Mouse (Mus musculus) spleen, adult 2 months (tissue): ENCODE measurements around the gene Ror2. TPM values are rescaled to one million over a fixed set of nuclear protein-coding genes. Genes with fewer than 3 reads are reported as not detected.

Experiments used
- DNase-seq, 2 experiments: peaks; one replicate each; pipeline versions ENCODE4 v3.0.0 to v3.0.0-alpha.2; 2012 to 2021; ENCODE audit warnings: low spot score in 2 of 2, low read depth in 1 of 2
- H3K27ac ChIP-seq: fragments of 200-500 bp; 2 replicates; pipeline ENCODE4 v1.5.1; 2012; ENCODE audit warnings: low read length, inconsistent platforms; ENCODE audit not compliant: insufficient read depth
- H3K27me3 ChIP-seq: fragments of 200-500 bp; 2 replicates; pipeline ENCODE4 v1.6.1; 2012; ENCODE audit warnings: mild to moderate bottlenecking, moderate library complexity, low read length, inconsistent platforms; ENCODE audit not compliant: control insufficient read depth, insufficient read depth
- H3K36me3 ChIP-seq: fragments of 200-500 bp; 2 replicates; pipeline ENCODE4 v1.6.1; 2012; ENCODE audit warnings: mild to moderate bottlenecking, low read length, inconsistent platforms; ENCODE audit not compliant: control insufficient read depth, insufficient read depth
- H3K4me1 ChIP-seq: fragments of 200-500 bp; 2 replicates; pipeline ENCODE4 v1.6.1; 2011; ENCODE audit warnings: inconsistent platforms; ENCODE audit not compliant: control insufficient read depth, insufficient read depth, insufficient read length
- H3K4me3 ChIP-seq: fragments of 200-500 bp; 2 replicates; pipeline ENCODE4 v1.5.1; 2011; ENCODE audit warnings: mild to moderate bottlenecking, inconsistent platforms; ENCODE audit not compliant: insufficient read depth, insufficient read length; ENCODE audit errors: extremely low read depth
- CTCF ChIP-seq: fragments of 200-500 bp; IDR thresholded peaks from 2 replicates; pipeline ENCODE4 v1.5.1; 2011; ENCODE audit warnings: mild to moderate bottlenecking, inconsistent platforms; ENCODE audit not compliant: insufficient read depth, insufficient read length, insufficient replicate concordance; ENCODE audit errors: extremely low read depth
- POLR2A ChIP-seq: fragments of 200-500 bp; IDR thresholded peaks from 2 replicates; pipeline ENCODE4 v1.6.1; 2011; ENCODE audit warnings: low read depth, low read length, inconsistent platforms
- WGBS: fragments of 180-500 bp; shearing (Covaris S2); methylation state at CpG from one replicate; pipeline ENCODE4 v1.1.7; 2018; 5-methylcytosine and 5-hydroxymethylcytosine counted together
- polyA plus RNA-seq: library from polyadenylated mRNA; depleted of rRNA; stranded (reverse); fragments of >200 nt; gene quantifications from 2 replicates; pipeline ENCODE4 v1.2.3, GENCODE M21; 2012; rRNA removed

Ror2 gene
- polyA plus RNA-seq, 1 experiment, result 2.3 TPM

- Histone ChIP-seq H3K4me1 (no peaks in the 10 kb centered on the region), H3K36me3 (no peaks in the 10 kb centered on the region), H3K4me3 (no peak overlapping the region), H3K27ac (no peak overlapping the region), H3K27me3 (no peaks in the 10 kb centered on the region)
- TF ChIP-seq CTCF (no peak), POLR2A (no peak)
- no peak for DNase-seq
- 91% methylated on average over 15 of the region's 15 CpGs for WGBS
Measured at GRCm38 (mm10) chr13:53077732-53078345, 208.1 kb downstream of the Ror2 start.

DNA sequence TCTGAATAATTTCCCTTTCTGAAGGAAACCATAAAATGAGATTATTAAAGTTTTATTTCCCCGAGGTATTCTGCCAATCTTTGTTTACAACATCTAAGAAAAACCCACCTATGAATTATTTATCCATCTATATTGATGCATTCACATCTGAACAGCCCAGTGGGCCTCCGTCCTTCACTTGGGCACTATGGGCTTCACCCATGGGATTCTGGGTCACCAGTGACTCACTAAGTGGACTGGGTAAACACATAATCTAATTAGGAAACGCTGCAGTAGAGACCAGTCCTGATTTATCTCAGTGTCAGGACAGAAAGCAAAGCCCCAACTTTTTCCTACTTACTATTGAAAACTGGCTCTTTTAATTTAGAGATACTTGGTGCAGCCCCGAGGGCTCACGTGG, 210.9 kb downstream of the Ror2 start:
- TF ChIP-seq CTCF, result no peak
- no peaks in the 10 kb centered on the region for H3K4me1 ChIP-seq
- H3K27me3 ChIP-seq, result no peaks in the 10 kb centered on the region
- no peak for DNase-seq
- no peaks in the 10 kb centered on the region for H3K36me3 ChIP-seq
- 83% methylated on average over 5 of the region's 5 CpGs for WGBS
- H3K27ac ChIP-seq, result no peak overlapping the region
- no peak overlapping the region for H3K4me3 ChIP-seq

DNA sequence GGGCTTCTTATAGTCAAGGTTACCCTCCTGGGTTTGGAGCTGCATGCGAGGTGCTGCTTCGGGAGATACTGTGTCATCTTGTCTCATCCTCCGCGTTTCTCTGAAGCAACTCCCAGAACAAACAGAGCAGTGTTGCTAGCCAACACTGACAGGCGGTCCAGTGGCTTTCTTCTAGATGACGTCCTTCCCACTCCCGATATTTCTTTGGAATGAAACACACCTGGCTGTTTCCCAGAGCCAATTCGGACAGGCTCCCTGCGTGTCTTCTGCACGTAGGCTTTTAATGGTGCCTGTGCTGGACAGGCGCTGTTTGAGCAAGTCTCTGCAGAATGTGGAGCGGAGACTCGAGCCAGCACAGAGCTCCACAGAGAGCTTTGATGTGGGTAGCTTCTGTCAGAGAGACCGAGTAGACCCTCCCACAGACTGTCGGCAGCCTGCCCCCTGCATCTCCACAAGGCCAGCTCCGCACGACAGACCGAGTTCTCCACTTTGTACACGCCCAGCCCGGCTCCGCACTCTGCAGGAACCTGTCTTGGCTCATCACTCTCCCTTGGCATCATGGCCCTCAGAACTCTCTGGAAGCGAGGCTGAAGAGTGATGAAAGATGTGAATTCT, 216.7 kb downstream of the Ror2 start:
- Histone ChIP-seq H3K27ac (no peak overlapping the region), H3K27me3 (no peaks in the 10 kb centered on the region), H3K4me1 (peaks cover 4% of the 10 kb centered on the region; the same call in 1 of the 2 replicates), H3K4me3 (no peak overlapping the region), H3K36me3 (no peaks in the 10 kb centered on the region)
- 87% methylated on average over 22 of the region's 22 CpGs for WGBS
- no peak for DNase-seq
- TF ChIP-seq CTCF (no peak), POLR2A (no peak)

GRCm38 (mm10) chr13:53068461-53068860, 217.5 kb downstream of the Ror2 start:
- no peak overlapping the region for H3K27ac ChIP-seq
- DNase-seq, result no peak

DNA sequence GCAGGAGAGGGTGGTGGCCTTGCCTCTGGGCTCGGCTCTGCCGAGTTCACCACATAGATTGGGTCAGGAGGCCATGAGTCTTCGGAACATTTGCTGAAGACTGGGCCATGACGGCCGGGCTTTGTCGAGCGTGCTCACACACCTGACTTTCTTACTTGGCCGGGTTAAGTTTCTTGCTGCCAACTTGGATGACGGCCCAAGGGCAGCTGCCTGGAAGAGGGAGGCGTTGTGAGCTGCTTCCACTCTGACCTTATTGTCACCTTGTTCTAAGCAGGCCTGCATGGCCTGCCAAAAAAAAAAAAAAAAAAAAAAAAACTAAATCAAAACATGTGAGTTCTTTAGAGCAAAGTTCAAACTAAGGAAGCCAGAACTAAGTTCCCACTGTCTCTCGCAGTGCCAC, 218.0 kb downstream of the Ror2 start:
- Histone ChIP-seq H3K27me3 (no peaks in the 10 kb centered on the region), H3K4me3 (no peak overlapping the region), H3K27ac (no peak overlapping the region), H3K4me1 (peaks cover 4% of the 10 kb centered on the region; the same call in 1 of the 2 replicates), H3K36me3 (no peaks in the 10 kb centered on the region)
- DNase-seq, result no peak
- 85% methylated on average over 11 of the region's 11 CpGs for WGBS
- no peak for TF ChIP-seq CTCF
- no peak for TF ChIP-seq POLR2A

More at GRCm38 (mm10) chr13:53068461-53068860, 217.5 kb downstream of the Ror2 start:
- no peak for TF ChIP-seq CTCF
- no peak for TF ChIP-seq POLR2A
- Histone ChIP-seq H3K36me3 (no peaks in the 10 kb centered on the region), H3K27me3 (no peaks in the 10 kb centered on the region), H3K4me1 (peaks cover 4% of the 10 kb centered on the region; the same call in 1 of the 2 replicates), H3K4me3 (no peak overlapping the region)
- WGBS, result 93% methylated on average over 8 of the region's 8 CpGs

- H3K27me3 ChIP-seq, result no peaks in the 10 kb centered on the region
- TF ChIP-seq CTCF, result no peak
- TF ChIP-seq POLR2A, result no peak
- H3K27ac ChIP-seq, result no peak overlapping the region
- peaks cover 4% of the 10 kb centered on the region; the same call in 1 of the 2 replicates for H3K4me1 ChIP-seq
- no peaks in the 10 kb centered on the region for H3K36me3 ChIP-seq
- WGBS, result 63% methylated on average over 11 of the region's 11 CpGs
- H3K4me3 ChIP-seq, result no peak overlapping the region
- DNase-seq, result no peak
Measured at GRCm38 (mm10) chr13:53065122-53065521, 220.8 kb downstream of the Ror2 start.

DNA sequence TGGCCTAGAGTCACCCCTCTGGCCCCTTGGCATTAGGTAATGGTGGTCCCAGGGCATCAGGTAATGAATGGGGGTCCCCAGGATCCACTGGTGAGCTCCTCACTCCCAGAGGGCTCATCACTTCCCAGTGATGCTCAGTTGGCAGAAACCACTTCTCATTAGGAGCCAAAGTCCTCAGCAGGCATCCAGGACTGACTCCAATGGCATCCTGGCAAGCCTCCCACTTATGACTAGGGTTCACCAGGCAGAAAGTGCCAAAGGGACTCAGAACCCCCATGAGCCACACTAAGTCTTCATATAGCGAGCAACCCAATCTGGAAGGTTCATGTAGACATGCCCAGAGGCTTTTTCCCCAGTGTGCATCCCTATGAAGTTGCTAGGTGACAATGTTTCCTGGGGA, 221.2 kb downstream of the Ror2 start:
- peaks cover 4% of the 10 kb centered on the region; the same call in 1 of the 2 replicates for H3K4me1 ChIP-seq
- no peaks in the 10 kb centered on the region for H3K27me3 ChIP-seq
- no peak for DNase-seq
- no peaks in the 10 kb centered on the region for H3K36me3 ChIP-seq
- 79% methylated on average over 1 of the region's 1 CpGs for WGBS
- H3K27ac ChIP-seq, result no peak overlapping the region
- TF ChIP-seq POLR2A (no peak), CTCF (no peak)
- no peak overlapping the region for H3K4me3 ChIP-seq

Other genes with a start within 250 kb of the Ror2 start
- gene Sptlc1, start 91.3 kb upstream of the Ror2 start, polyA plus RNA-seq, result 11.1 and 11.5 TPM in 2 replicates
- gene Msx2, start 186.9 kb upstream of the Ror2 start, polyA plus RNA-seq, result not detected in 2 replicates